Mouse (Mus musculus) right cerebral cortex, adult 2 months (tissue): Measurements from ENCODE around the gene Rbm47.

ENCODE experiments used
- DNase-seq, 2 experiments: peaks; one replicate each; pipeline ENCODE4 v3.0.0; 2021 to 2022; ENCODE audit warnings: low spot score in 2 of 2

Gene Rbm47

DNA sequence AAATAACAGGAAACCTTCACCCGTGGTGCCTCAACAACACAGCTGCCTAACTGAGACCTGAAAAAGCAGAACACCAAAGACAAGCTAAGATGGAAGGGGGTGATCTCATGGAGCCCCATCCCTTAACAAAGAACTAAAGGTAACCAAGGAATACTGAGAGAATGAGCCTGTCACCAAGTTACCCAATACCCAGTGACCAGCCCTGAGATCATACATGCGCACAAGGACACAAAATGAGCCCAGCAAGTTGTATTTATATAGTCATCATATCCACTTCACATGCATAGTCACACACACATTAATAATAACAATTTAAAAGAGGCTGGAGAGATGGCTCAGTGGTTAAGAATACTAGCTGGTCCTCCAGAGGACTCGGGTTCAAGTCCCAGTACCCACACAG, 44.0 kb downstream of the Rbm47 start:
- no peak for DNase-seq

DNA sequence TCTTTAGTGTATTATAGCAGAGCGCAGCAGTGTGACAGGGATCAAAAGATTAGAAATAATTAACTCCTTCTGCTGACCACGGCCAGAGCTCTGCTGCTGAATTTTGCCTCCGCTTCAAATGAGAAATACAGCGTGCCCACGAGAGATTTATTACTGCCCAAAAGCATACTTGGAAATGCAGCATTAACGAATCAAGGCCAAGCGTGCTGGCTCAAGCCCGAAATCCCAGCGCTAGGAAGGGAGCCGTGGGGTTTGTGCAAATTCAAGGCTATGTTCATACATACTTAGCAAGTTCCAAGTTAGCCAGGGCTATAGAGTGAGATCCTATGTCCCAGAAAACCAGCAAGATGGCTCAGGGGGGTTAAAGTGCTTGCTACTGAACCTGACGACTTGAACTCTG, 47.5 kb downstream of the Rbm47 start:
- DNase-seq = no peak

DNA sequence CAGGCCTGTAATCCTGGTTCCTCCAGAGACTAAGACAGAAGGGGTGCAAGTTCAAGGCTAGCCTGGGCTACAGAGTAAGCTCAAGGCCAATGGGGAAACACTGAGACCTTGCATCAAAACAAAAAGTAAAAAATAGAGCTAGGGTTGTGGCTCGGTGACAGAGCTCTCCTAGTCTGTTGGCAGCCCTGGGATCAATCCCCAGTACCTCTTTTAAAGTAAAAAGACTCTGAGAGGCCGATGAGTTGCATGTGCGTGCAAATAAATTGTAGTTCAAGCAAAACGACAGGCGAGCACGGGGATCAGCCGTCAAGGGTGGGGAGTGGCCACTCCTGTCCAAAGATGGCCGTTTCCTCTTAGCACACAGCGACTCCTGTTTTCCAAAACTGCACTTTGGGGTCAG, 48.0 kb downstream of the Rbm47 start:
- DNase-seq = no peak

DNA sequence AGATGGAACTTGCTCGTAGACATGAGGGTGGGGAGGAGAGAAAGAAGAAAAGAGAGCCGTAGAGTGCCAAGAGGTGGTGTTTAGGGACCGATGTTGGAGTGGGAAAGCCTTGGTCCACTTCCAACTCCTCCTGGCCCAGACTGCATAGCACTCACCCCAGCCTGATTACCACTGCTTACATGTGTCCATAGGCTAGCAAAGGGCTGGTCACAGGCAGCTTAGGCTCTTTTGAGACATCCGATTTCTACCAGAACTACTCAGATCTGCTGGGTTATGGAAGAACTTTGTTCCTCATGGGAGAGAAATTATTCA, 48.9 kb downstream of the Rbm47 start:
- DNase-seq = no peak

DNA sequence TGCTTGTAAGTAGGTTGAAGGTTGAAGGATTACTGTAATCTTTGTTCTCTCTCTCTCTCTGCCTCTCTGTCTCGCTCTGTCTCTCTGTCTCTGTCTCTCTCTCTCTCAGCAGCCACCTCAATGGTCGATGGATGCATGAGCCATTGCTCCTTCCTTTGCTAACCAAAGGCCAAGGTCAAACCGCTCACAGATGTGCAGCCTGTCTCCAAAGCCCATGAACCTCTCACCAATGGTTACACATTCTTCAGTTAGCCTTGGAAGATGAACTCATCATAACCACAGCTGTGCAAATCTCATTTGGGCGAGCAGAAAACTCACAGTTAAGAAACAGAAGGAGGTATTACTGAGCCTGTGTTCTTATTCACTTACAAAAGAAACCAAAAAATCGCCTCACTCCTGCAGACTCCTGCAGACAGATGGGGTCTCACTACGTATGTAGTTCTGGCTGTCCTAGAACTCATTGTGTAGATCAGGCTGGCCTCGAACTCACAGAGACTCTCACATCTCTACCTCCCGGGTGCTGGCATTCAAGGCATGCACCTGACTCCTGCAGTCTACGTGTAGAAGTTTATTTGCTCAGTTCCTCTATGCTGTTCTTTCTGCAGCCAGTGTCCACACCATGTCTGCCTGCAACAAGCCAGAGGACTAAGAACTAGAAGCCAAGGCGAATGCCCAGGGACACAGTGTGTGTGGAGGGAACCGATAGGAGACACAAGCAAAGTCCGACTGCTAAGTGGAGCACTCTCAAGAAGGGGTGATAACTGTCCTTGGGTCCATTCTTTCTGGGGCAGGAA, 49.4 kb downstream of the Rbm47 start:
- DNase-seq = no peak

DNA sequence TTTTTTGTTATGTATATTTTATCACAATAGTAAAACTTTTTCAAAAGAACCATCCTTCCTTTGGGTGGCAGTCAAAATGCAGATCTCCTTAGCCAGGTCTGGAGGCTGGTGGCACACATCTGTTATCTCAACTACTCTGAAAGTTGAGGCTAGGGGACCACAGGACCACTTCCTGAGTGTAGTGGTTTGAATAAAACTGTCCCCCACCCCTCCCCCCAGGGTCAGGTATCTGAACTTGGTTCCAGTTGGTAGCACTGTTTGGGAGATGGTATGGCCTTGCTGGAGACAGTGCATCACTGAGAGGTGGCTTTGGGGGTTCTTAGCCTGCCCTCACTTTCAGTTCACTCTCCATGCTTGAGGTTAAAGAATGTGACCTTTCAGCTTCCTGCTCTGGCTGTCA, 51.7 kb downstream of the Rbm47 start:
- DNase-seq = no peak

DNA sequence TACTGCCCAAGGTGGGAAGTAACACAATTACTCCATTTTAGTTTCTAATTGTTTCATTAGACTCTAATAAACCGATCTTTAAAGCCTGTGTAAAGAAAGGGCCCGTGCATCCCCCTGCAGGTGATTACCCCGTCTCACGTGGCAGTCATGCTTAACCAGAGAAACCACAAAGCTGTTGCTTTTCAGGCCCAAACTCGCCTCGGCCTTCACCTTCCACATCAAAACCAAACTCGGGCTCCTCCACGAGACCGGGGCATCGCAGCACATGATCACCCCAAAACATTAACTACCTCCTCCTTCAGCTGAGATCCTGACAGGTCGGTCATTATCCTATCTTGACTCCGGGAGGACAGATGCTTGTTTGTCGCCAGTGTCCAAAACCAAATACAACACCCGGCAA, 58.2 kb downstream of the Rbm47 start:
- DNase-seq = no peak

DNA sequence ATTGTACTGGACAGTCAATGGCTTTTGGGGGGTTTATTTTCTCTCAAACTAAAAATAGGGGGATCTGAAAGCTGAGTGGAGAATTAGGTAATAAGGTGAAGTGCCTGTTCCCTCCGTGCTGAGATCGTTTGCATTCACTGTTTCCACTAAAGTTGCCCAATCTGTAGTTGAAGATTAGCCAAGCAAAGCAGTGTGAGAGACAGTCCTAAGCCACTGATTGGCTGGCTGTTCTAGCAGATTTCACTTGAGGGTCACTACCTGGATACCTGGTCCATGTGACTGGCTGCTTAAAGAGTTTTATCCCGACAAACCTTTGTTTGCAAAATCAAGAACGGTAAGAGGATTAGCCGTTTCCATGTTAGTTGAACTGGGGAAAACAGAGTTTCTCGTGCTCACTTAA, 58.7 kb downstream of the Rbm47 start:
- no peak for DNase-seq

DNA sequence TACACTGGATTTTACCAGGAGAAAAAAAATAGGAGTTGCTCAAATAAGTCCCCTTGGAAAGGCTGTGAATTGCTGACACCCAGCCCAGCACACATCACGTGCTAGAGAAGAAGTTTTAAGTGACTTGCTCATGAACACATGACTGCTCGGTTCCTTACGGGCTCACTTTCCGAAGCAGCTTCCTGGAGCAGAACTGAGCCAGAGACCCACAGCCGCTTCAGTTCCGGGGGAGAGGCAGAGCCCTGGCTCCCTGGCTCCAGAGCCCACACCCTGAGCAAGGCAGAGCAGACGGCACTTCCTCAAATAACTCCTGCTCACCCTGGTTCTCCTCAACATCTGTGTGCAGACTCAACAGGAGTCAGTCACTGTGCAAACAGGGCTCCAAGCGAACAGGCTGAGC, 60.9 kb downstream of the Rbm47 start:
- DNase-seq = peak in 1 of 2 experiments; percentile 10

DNA sequence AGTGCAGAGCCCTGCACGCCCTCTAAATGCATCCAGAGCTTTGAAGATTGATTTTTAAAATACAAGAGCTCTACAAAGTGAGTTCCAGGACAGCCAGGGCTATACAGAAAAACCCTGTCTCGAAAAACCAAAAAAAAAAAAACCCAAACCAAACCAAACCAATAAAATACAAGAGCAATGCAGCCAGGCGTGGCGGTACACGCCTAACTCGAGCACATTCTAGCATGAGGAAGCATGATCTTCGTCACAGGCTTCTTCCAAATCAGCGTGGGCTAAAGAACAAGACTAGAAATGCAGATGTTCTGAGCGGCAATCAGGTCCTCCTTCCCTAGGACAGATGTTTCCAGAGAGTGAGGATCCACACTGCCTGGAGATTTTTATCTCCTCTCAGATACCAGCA, 66.5 kb downstream of the Rbm47 start:
- DNase-seq = no peak

DNA sequence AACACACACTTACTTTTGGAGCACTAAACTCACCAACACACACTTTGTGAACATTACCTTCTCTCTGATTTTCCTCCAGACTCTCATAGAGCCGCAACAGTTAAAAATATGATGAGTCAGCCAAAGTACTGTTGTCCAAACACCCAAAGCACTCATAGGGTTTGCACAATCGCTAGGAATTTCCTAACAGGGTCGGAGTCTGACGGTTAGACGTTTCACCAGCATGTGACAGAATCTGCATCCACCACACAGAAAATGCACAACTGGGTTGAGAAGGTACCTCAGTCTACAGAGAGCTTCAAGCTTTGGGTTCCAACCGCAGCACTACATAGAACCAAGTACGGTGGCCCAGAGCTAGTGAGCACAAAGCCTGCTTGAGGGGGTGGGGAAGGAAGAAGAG, 67.0 kb downstream of the Rbm47 start:
- no peak for DNase-seq

DNA sequence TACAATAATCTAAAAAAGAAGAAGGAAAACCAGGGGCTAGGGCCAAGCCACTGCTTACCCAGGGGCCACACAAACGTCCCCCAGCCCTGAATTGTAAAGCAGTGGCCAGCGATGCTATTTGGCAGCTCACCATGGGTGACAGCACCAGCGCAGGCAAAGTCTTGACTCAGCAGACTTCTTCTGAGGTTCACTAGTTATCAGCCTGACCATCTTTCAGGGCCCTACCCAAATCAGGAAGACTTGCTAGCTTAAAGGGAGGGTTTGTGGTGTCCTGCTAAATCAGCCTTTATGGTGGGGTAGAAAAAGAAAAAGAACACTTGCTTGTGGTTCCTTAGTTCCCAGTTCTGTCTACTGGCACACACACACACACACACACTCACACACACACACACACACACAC, 67.6 kb downstream of the Rbm47 start:
- DNase-seq = no peak

DNA sequence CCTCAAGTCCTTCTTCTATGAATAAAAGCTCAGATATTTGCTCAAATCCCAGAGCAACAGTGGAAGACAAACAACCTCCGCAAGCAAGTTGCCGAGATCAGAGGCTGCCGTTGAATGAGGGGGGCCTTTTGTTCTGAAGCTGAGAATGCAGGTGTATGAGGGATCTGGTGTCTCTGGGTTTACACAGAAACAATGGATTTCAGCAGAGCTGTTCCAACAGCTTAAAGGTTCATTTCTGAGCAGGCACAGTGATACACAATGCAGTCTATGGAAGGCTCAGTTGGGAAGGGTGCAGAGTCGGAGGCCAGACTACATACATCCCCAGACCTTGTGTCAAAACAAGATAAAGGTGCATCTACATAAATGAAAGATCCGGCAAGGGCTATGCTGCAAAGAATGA, 69.5 kb downstream of the Rbm47 start:
- no peak for DNase-seq

DNA sequence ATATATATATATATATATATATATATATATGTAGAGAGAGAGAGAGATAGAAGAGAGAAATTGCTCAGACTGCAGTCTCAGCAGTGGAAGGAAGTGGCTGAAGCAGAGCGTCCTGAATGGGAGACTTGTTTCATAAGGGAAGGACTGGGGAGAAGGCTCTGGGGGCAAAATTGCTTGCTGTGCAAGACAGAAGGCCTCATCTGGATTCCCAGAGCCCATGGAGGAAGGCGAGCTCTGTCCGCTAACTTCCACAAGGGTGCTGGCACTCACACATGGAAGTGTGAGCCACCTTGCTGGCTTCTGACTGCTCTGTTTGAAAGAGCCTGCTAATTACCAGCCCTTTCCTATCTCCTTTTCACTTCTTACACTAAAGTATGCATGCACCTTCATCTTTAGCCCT, 70.1 kb downstream of the Rbm47 start:
- DNase-seq = no peak

DNA sequence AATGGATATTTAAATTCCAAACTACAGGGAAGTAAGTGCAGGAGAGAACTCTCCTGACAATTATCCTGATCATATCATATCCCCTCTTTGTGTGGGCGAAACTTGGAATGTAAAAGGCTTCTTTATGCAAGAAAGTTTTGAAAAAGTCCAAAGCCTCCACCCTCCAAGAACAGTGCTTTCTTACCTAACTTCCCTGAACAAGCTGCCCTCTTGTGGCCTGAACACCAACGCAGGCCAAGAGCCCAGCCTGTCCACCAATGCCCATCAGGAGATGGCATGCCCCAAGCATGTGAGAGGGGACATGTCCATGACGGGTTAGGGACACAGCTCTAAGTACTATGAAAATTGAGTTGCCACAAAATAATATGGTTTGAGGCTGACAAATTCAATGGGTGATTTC, 71.3 kb downstream of the Rbm47 start:
- no peak for DNase-seq

DNA sequence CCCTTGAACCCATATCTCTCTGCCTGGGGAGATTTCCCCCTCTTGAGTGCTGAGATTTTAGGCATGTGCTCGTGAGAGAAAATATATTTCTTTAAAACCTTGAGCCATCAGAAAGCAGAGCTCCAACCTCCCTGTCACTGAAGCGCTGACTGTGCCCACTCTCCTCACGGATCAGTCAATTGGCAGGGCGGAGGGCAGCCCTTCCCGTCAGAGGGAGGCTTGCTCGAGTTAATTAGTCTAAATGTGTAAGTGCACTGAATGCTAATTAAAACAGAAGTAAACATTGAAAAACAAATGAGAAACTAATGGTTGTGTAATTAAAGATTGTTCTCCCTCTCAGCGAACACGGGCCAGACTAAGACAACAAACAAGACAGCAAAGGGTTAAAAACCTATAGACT, 72.6 kb downstream of the Rbm47 start:
- no peak for DNase-seq

DNA sequence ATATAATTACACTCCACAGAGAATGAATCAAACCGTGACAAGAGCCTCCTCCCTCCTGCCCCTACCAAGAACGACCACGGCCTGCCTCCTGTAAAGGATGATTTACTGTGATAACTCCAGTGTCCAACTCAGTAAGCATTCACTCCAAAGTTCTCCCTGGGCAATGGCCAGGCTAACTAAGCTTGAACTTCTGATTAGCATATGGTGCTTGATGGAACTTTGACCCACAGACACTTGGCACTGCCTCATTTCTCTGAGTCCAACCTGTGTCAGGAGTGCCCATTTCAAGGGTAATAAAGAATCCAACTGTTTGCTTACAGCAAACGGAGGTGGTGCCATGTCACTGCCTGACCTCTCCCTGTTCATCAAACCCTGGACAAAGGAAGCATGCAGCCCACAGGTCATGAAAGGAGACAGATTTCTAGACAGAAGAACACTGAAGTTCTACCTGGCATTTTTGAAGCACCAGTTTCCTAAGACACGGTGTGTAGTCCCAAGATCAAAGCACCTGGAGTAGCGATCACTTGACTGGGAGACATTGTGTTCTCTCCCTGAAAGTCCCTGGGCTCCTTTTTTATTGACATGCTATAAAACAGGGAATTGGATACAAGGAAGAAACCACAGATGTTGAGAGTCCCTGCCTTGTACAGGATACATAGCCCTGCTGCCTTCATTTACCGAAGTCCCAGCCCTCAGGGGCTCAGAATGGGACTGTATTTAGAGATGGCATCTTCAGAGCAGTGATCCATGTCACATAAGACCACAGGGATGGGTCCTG, 74.6 kb downstream of the Rbm47 start:
- DNase-seq = no peak

DNA sequence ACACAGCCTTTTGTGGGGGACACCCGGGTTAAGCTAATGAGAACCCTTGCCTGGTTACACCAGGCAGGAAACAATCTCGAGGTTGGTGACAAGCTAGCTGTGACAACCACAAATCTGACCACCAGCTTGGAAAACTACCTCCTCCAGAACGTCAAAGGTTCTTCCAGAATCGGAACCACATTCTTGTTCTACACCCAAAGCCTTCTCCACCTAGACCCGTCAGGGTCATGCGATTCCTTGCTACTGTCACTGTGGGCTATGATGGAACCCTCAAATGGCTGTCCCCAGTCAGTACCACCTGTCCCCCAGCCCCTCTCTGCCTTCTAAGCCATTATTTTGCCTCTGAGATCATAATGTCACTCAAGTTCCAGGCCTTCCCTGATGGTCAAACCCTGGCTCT, 76.8 kb downstream of the Rbm47 start:
- no peak for DNase-seq

DNA sequence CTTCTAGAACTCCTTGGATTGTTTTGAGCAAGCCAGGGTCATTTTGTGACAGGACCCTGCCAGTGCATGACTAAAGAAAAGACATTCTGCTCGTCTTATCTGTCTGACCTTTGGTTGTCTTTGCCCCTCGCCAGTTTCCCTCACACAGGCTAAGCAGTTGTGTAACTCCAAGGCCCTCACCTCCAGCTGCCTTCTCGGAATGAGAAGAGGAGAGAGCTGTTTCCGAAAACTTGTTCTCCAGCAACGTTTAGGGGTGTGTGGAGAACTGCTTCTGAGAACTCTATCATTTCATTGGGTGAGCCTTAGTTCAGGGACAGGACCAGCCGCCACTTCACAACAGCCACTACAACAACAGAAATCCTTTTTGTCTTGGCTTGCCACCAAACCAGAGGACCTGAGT, 77.8 kb downstream of the Rbm47 start:
- no peak for DNase-seq

DNA sequence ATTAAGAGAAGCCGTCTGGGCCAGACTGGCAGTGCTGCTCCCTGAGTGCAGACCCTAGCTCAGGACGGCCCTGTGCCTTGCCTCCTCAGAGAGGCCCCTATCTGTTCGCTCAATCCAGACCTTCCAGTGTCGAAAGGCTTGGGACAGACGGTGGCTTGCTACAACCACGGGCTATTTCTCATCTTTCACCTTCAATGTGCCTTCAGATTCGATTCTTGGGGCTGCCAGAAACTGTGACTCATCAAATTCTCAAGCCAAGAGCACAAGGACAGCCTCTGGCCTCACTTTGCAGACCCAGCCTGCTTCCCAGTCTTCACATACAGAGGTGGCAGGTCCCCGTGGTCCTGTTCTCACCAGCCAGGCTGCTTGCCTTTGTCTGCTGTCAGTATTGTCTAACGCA, 82.9 kb downstream of the Rbm47 start:
- DNase-seq = no peak

DNA sequence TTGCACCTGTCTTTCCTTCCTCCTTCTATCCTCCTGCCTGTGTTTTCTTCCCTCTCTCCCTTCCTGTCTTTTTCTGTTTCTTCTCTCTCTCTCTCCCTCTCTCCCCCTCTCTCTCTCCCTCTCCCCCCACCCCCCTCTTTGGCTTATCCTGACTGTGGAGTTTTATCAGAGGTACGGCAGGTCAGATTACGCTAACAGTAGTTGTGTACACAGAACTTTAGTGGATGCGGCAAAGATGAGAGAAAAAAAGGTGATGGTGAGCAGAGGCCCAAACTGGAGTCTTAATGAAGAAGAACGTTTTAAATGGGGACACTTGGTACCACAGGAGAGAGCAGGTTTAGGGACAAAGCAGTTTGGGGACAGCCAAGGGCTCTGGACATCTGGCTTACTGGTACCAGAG, 83.3 kb downstream of the Rbm47 start:
- no peak for DNase-seq

DNA sequence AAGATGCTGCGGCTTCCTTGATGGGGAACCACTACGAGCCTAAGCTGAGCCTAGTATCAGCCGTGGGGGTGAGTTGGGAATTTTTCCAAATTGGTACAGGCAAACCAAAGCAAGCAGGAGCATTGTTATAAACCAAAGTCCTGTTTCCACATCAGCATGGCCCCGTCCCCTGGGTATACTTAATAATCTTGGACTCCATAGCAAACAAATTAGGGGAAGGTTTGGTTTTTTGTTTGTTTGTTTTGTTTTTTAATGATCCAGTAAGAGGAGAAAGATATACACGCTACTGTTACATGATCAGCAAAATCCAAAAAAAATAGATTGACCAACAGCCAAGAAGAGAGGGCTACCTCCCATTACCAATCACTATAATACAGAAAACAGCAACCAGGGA, 84.0 kb downstream of the Rbm47 start:
- no peak for DNase-seq

DNA sequence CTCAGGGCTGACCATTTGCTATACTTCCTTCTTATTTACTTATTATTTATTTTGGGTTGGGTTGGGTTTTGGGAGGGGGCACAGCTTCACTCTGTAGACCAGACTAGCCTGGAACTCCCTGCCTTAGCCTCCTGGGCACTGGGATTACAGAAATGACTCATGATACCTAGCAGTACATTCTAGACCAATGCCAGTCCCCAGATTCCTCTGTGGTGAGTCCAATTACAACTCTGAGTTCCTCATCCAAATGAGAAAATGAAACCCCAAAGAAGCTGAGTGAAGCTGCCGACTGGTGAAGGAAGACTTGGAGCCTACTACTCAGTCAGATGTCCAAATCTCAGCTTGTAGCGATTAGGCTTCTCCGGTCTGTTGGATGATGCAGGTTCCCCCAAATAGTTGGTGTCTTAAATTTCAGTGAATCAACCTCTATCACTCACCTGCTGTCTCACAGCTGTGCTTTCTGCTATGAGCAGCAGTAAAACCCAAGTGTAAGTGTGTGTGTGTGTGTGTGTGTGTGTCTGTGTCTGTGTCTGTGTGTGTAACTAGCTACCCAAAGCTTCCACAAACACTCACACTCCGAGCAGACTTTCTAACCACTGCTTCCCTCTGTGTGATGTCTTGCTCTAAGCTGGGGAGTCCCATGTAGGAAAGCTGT, 84.5 kb downstream of the Rbm47 start:
- DNase-seq = no peak
